Mouse (Mus musculus) cerebellum, postnatal 4 days (tissue): ENCODE results near the gene Ubtf.

ENCODE experiments used
- DNase-seq, 2 experiments: peaks; one replicate each; pipeline ENCODE4 v3.0.0; 2022; ENCODE audit warnings: low spot score in 2 of 2, mixed read lengths in 1 of 2

The Ubtf gene

GRCm38 (mm10) chr11:102318576-102319409 lies 749 bp downstream of the Ubtf start:
- peak in 1 of 2 experiments; percentile 51 for DNase-seq

- peak; percentile 38 to 74 for DNase-seq
These were observed 1.5 kb downstream of the Ubtf start for GRCm38 (mm10) chr11:102317901-102318575.

GRCm38 (mm10) chr11:102317298-102317900 lies 2.1 kb downstream of the Ubtf start:
- DNase-seq = peak in 1 of 2 experiments; percentile 70

GRCm38 (mm10) chr11:102316572-102317297 lies 2.8 kb downstream of the Ubtf start:
- DNase-seq = peak; percentile 76 to 84

GRCm38 (mm10) chr11:102315690-102316571 lies 3.6 kb downstream of the Ubtf start:
- no peak for DNase-seq

- no peak for DNase-seq
These were observed 5.2 kb downstream of the Ubtf start for GRCm38 (mm10) chr11:102314321-102314720.

DNA sequence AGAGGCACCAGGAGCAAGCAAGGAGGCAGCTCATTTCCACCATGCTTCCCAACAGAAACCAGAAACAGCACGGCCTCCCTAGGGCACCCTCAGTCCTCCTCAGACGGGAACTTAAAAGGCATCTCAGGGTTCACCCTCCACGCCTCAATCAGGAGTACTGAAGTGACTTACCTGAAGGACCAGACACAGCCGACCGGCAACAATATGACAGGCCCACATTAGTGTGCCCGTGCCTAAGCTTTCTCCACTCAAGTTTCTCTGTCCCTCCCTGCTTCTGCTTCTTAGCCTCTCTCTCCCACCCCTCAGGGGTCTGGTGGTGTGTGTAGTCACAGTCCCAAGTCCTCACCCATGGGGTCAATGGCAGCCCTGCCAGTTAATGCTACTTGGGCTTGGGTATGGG lies 7.0 kb downstream of the Ubtf start:
- DNase-seq = no peak

GRCm38 (mm10) chr11:102311966-102312365 lies 7.6 kb downstream of the Ubtf start:
- DNase-seq = no peak

DNA sequence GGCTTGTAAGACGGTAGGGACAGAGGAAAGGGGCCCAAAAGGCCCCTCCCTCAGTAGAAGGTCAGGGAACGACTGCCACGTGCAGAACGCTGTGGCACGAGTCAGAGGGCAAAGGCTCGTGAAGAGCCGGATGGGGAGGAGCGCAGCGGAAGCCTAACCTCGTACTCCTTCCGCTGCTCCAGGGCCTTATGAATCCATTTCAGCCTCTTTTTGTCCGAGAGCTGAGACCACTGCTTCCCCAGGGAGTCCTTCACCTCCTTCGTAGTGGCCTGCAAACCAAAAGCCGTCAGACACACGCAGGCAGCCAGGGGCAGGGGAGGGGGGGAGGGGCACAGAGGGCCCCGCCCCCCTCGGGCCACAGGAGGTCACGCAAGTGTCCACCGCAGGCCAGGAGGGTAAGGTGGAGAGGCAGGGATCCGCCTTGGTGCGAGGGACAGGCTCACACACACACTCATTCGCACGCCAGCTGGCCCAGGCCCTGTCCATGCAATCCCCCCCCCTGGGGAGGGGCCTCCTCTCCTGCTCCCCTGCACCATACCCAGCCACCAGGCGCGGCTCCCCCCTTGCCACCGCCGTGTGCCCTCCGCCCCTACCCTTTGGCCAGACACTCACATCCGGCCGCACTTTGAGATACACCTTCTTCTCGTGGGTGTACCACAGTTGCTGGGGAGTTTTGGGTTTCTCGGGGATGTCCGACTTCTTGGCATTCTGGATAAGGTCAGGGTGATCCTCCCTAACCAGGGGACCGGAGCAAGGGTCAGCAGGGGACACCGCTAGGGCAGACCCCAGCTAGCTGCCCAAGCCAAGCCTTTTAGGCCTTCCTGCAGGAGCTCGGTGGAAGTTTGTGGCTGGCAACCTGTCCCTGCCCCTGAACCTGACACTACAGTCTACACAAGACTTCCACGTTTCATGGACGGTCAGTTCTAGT lies 8.5 kb downstream of the Ubtf start:
- DNase-seq = no peak

GRCm38 (mm10) chr11:102309821-102310617 lies 9.5 kb downstream of the Ubtf start:
- DNase-seq = no peak

DNA sequence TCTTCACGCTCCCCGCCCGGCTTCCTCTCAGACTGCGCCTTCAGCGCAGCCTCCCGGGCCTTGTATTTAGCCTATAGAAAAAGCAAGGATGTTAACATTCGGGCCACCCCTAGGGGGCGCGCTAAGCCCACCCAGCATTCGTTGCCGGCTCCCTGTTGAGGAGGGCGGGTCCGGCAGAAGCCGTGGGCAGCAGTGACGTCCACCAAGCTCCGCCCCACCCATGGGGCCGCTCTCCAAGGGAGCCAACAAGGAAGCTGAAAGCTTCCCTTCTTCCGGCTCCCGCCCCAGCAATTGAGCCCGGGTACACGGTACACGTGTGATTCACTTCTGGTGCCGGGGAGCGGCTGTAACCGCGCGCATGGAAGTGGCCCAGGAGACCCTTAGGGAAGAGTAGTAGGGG lies 10.6 kb downstream of the Ubtf start:
- peak; percentile 98 for DNase-seq

DNA sequence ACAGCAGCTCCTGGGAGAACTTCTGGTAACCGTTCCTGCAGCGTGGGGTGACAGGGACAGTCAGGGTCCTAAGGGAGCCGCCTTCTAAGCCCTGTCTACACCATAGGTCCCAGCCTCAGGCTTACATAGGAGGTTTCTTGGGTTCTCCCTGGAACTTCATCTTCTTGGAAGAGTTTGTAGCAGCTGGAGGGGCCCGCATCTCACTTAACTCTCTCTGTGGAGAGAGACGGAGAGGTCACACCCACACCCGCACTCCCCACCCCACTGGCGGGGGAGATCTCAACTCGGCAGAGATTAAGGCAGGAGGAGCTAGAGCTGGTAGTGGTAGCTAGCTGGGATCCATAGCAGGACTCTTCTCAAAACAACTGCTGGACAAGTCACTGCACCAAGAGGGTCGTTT lies 11.4 kb downstream of the Ubtf start:
- no peak for DNase-seq

- no peak for DNase-seq
These were observed 14.2 kb downstream of the Ubtf start for GRCm38 (mm10) chr11:102305359-102305758.

DNA sequence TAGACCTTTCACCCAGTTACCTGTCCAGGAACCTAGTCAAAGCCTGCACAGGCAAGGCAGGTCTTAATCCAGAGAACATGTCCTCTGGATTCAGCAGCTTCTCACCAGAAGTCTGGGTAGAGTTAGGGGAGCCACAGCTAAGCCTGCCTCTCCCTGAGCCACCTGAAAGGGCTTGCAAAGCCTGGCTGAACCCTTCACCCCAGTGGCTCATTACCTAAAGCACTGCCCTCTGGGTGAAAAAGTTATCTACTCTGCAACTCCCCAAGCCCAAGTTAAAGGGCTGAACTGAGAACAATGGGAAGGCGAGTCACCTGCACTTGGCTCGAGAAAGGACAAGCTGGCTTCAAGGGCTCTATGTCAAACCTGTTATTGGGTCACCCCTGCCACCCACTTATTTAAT lies 15.4 kb downstream of the Ubtf start:
- DNase-seq = no peak

DNA sequence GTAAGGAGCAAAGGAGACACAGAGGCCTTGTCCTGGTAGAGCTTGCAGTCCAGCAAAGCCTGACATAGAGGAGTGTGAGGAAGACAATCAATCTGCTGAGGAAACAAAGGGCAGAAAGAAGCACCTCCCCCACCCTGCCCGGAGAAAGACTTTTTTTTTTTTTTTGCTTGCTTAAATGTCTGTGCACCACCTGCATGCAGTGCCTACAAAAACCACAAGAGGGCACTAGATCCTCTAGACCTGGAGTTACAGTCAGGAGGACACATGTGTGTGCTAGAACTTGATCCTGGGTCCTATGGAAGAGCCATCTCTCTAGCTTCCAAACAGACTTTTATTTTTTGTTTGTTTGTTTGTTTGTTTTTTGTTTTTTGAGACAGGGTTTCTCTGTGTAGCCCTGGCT lies 19.7 kb downstream of the Ubtf start:
- DNase-seq = peak in 1 of 2 experiments; percentile 75

DNA sequence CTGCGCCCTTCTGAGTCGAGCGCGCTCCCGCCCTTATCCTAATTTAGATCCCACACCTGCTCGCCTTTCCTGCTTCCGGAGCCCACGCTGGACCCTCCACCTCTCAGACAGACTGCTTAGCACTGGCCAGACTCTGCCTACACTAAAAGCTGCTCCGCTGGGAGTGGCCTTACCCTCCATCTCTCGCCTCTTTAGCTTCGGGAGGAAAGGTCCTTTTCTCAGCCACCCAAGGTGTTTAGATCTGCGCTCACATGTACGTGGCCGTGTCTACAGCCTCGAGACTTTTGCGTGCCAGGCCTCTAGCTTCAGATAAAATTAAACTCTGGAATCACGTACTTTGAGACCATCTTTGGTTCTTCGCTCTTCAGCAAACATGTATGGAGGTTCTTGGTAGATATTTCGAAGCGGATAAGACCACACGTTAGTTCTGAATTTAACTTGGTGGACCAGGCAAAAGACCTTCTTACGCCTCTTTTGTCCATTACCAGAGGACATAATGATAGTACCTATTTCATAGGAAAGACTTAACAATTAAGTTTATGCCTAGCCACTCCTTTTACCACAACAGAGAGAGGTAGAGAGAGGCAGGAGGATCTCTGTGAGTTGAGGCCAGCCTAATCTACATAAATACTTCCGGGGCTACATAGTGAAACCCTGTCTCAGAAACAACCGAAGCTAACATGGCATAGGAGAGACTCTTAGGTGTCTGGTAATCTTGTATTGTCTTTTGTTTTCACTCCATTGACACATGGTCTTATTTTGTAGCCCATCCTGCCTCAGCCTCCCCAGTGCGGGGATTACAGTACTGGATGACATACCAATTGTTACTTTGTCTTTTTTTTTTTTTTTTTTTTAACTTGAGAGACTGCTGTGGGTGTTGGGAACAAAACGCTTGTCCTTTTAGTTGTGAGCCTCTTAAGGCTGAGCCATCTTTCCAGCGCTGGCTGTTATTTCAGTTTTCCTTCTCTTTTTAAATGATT lies 21.7 kb downstream of the Ubtf start:
- no peak for DNase-seq

DNA sequence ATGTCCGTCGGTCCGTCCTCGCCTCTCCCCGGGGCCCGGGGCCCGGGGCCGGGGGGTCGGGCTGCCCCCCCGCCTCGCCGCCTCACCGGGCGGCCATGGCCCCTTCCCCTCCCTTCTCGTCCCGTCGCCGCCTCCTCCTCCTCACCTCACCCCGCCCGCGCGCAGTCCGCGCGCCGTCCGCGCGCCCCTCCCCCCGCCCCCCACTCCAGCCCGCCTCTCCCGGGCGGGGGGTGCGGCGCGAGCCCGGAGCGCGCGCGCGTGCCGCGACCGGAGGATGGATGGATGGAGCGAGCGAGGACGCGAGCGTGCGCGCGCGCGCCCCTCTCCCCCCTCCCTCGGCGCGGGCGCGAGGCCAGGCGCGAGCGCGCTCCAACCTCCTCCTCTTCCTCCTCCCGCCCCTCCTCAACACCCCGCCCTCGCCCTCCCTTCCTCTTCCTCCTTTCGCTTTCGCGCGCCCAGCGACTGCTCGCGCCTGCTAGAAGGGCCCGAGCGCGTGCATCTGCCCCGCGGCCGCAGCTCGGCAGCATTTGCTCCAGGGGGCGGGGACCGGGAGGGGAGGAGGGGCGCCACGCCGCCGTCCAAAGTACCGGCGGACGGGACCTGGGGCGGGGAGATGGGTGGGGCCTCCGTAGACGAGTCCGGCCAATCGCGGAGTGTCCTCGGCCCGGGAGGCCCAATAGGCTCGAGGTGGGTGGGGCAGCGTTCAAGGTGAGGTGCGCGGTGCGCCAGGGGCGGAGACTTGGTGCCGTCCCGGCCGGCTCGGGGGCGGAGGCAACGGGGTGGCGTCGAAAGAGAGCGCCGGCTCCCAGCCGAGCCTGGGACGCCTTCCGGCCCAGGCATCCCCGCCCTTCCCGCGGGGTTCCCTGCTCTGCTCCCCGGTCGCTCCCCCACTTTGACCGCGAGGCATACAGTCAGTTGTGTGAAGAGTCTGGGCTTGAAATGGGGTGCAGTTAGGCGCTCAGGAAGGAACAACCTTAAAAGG lies 22.8 kb downstream of the Ubtf start, which contains the start of gene Atxn7l3:
Atxn7l3 (minus strand) TSS at position 141 of the 982 bp plus-strand sequence.
- peak; percentile 91 to 95 for DNase-seq
